Mouse (Mus musculus): Measurements from ENCODE around the gene Auts2. TPM values are rescaled to one million over a fixed set of nuclear protein-coding genes. Genes with fewer than 3 reads are reported as not detected.

Gene Auts2
- polyA plus RNA-seq, 1 experiment from 2014 or later: 30.4 TPM

DNA sequence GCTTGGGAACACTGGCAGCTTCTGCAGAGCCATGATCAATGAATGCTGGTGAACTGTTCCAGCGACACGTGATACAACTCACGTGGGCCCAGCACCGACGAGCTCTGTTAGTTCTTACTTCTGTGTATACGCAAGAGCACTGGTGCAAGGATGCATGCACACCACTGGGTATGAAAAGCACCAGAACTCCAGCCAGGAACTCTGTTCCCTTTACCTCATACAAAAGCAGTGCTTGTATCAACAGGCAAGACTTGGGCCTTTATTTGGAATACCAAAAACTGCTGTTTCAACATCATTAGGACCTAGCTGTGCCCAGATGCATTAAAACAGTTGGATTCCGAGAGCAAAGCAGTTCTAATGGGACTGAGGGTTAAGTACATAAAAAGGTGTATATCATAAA is 295.1 kb downstream of the Auts2 start:
- Histone ChIP-seq H3K4me3 (ENCODE audit: low read depth, low read length) (no peak overlapping the region), H3K9me3 (ENCODE audit: control insufficient read depth, low read length) (no peaks in the 10 kb centered on the region), H3K27me3 (replicated peaks; ENCODE audit: control insufficient read depth, insufficient read depth, low read length) (no peaks in the 10 kb centered on the region), H3K27ac (ENCODE audit: low read depth) (no peak overlapping the region), H3K4me1 (replicated peaks; ENCODE audit: control insufficient read depth, insufficient read depth, low read length) (no peaks in the 10 kb centered on the region), H3K36me3 (ENCODE audit: control insufficient read depth, insufficient read depth, low read length) (no peaks in the 10 kb centered on the region), H3K4me2 (ENCODE audit: low read length) (no peak overlapping the region), H3K9ac (ENCODE audit: low read length) (no peak overlapping the region)
- no peak for DNase-seq (ENCODE audit: low spot score)
- no peak for ATAC-seq (replicated peaks; ENCODE audit: low FRiP score, low TSS enrichment, low read depth)
- WGBS: 48% methylated on average over 7 of the region's 7 CpGs

DNA sequence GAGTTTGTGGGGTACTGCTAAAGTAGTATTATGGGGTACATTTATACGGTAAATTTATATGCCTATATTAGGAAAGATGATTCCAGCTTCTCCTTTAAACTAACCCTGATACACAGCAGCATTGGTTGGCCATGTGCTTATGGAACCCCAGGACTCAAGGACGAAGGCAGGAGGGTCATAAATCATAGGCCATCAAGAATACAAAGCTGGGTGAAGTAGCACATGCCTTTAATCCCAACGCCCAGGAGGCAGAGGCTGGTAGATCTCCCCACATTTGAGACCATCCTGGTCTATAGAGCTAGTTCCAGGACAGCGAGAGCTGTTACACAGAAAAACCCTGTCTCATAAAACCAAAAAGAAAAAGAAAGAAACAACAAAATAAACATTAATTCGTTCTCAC is 307.7 kb downstream of the Auts2 start:
- no peak for ATAC-seq (replicated peaks; ENCODE audit: low FRiP score, low TSS enrichment, low read depth)
- no peak overlapping the region for H3K4me3 ChIP-seq (ENCODE audit: low read depth, low read length)
- H3K27ac ChIP-seq (ENCODE audit: low read depth): no peak overlapping the region
- no peak overlapping the region for H3K4me2 ChIP-seq (ENCODE audit: low read length)
- peaks cover 11% of the 10 kb centered on the region for H3K4me1 ChIP-seq (replicated peaks; ENCODE audit: control insufficient read depth, insufficient read depth, low read length)
- no peaks in the 10 kb centered on the region for H3K9me3 ChIP-seq (ENCODE audit: control insufficient read depth, low read length)
- no peak overlapping the region for H3K9ac ChIP-seq (ENCODE audit: low read length)
- DNase-seq (ENCODE audit: low spot score): no peak
- 70% methylated on average over 5 of the region's 5 CpGs for WGBS
- H3K36me3 ChIP-seq (ENCODE audit: control insufficient read depth, insufficient read depth, low read length): no peaks in the 10 kb centered on the region
- H3K27me3 ChIP-seq (replicated peaks; ENCODE audit: control insufficient read depth, insufficient read depth, low read length): no peaks in the 10 kb centered on the region

DNA sequence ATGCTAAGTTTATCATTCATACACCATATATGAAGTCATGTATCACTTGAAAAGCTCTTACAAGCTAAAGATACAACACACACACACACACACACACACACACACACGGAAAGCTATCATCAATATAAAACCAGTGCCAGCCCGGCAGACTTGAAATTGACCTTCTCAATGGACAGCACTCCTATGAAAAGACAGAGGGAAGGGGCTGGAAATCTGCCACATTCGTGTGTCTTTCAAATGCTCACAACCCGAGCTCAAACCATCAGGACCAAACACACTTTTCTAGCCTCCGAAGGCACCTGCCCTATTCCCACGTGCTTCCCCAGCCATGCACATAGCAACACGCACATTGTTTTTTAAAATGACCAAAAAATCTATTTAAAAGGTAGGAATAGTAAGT is 308.7 kb downstream of the Auts2 start:
- Histone ChIP-seq H3K4me3 (ENCODE audit: low read depth, low read length) (no peak overlapping the region), H3K27me3 (replicated peaks; ENCODE audit: control insufficient read depth, insufficient read depth, low read length) (no peaks in the 10 kb centered on the region), H3K4me1 (replicated peaks; ENCODE audit: control insufficient read depth, insufficient read depth, low read length) (peaks cover 21% of the 10 kb centered on the region), H3K4me2 (ENCODE audit: low read length) (no peak overlapping the region), H3K9ac (ENCODE audit: low read length) (no peak overlapping the region), H3K36me3 (ENCODE audit: control insufficient read depth, insufficient read depth, low read length) (no peaks in the 10 kb centered on the region), H3K9me3 (ENCODE audit: control insufficient read depth, low read length) (no peaks in the 10 kb centered on the region), H3K27ac (ENCODE audit: low read depth) (no peak overlapping the region)
- no peak for DNase-seq (ENCODE audit: low spot score)
- ATAC-seq (replicated peaks; ENCODE audit: low FRiP score, low TSS enrichment, low read depth): no peak
- 75% methylated on average over 7 of the region's 7 CpGs for whole genome bisulfite sequencing

DNA sequence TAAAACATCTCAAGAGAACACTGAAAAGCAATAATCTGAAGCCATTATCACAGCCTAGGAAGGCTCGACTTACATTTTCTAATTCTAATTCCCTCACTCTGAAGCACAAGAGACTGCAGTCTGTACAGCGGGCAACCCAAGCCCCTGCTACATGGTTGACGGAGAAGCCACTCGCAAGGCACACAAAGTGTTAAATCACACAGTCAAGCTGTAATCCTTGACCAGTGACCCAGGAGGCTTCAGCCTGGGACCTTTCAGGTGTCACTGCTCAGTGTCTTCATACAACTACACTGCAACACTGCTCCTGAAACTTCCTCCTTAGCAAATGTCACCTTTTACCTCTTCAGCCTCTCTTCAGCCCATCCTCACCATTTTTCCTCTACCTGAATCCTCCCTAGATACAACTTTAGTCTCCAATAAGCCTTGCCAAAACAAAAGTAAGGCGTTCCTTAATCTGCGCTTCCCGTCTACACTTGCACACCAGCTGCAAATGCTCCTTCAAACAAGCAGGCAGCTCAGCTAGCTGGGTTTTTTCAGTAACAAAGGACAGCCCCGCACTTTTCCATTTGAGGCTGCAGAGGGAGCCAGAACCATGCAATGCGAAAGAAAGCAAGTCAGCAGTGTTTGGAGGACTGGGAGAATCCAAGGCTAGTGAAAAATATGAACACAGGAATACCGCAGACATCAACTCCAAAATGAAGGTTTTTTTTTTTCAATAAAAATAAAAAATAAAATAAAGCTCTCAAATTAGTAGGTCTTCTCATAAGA is 311.7 kb downstream of the Auts2 start:
- Histone ChIP-seq H3K4me1 (replicated peaks; ENCODE audit: control insufficient read depth, insufficient read depth, low read length) (peaks cover 26% of the 10 kb centered on the region), H3K27ac (ENCODE audit: low read depth) (no peak overlapping the region), H3K27me3 (replicated peaks; ENCODE audit: control insufficient read depth, insufficient read depth, low read length) (no peaks in the 10 kb centered on the region), H3K36me3 (ENCODE audit: control insufficient read depth, insufficient read depth, low read length) (no peaks in the 10 kb centered on the region), H3K4me2 (ENCODE audit: low read length) (no peak overlapping the region), H3K9ac (ENCODE audit: low read length) (no peak overlapping the region), H3K9me3 (ENCODE audit: control insufficient read depth, low read length) (no peaks in the 10 kb centered on the region), H3K4me3 (ENCODE audit: low read depth, low read length) (no peak overlapping the region)
- ATAC-seq (replicated peaks; ENCODE audit: low FRiP score, low TSS enrichment, low read depth): peak; percentile 65; the same call in 1 of the 2 replicates
- 34% methylated on average over 10 of the region's 10 CpGs for WGBS
- DNase-seq (ENCODE audit: low spot score): peak; percentile 79

DNA sequence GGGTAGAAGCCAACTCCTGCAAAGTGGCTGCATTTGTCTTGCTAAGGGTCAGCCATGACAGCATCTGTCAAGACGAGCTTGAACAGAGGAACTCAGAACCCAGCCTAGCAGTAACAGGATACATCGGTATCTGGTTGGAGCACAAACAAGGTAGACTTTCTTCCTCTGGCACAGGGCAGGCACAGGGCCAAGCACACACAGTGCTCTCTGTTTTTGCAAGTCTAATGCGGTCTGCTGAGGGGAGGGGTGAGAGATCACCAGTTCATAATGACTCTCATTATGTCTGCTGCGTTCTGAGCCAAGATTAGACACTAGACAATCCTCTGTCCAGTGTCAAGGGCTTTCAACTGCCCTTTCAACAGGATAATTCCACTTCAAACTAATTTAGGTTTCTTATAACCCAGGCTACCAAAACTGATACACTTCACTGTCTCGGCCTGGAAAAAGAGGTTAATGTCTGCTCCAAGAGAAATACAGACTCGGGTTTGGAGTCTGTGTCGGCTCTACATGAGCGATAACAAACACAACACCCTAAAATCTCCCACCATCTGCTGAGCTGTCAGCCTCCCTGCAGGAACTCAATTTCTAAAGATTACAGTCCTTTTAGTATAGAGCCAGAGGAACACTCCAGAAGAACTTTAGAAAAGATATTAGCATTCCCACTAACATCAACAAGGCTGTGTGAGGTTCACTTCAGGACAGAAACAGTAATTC is 313.3 kb downstream of the Auts2 start:
- no peak overlapping the region for H3K27ac ChIP-seq (ENCODE audit: low read depth)
- H3K27me3 ChIP-seq (replicated peaks; ENCODE audit: control insufficient read depth, insufficient read depth, low read length): no peaks in the 10 kb centered on the region
- no peak overlapping the region for H3K9ac ChIP-seq (ENCODE audit: low read length)
- DNase-seq (ENCODE audit: low spot score) (peak; percentile 62), ATAC-seq (replicated peaks; ENCODE audit: low FRiP score, low TSS enrichment, low read depth) (peak; percentile 55)
- no peak overlapping the region for H3K4me3 ChIP-seq (ENCODE audit: low read depth, low read length)
- H3K4me1 ChIP-seq (replicated peaks; ENCODE audit: control insufficient read depth, insufficient read depth, low read length): peaks cover 26% of the 10 kb centered on the region
- H3K9me3 ChIP-seq (ENCODE audit: control insufficient read depth, low read length): no peaks in the 10 kb centered on the region
- H3K4me2 ChIP-seq (ENCODE audit: low read length): no peak overlapping the region
- no peaks in the 10 kb centered on the region for H3K36me3 ChIP-seq (ENCODE audit: control insufficient read depth, insufficient read depth, low read length)
- WGBS: 24% methylated on average over 8 of the region's 8 CpGs

DNA sequence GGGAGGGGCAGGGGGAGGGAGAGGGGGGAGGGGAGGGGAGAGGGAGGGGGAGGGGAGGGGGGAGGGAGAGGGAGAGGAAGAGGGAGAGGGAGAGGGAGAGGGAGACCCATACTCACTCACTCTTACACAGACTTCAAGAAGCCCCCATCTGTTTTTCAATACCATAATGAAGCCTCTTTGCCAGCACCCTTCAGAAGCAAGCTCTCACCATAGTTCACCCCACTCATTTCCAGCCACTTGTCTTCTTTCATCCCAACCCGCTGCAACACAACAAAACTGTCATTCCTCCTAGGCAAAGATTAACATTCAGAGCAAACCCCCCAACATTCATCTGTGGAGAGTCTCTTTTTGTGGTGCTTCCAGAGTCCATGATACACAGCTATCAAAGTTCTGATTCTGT is 314.1 kb downstream of the Auts2 start:
- H3K27ac ChIP-seq (ENCODE audit: low read depth): no peak overlapping the region
- WGBS: 31% methylated on average over 1 of the region's 1 CpGs

DNA sequence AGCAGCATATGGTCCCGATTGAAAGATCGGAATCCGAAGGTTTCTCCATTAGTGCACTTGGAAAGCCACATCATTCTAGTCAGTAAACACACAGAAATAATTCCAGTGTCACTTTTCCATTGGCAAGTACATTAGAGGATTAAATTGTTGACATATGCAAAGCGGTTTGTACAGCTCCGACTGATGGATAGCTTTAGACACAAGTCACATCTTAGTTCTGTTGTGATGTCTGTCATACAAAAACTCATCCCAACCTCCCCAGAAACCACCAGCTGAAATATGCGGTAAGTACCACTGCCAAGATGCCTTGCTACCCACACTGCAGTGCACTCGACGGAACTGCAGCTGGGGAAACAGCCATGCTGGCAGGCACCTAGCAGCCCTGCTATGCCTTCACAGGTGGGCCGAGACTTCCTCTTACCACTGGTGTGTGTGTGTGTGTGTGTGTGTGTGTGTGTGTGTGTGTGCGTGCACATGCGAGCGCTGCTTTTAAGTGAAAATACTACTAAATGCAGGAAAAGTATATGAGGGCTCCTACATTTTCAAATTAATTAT is 322.7 kb downstream of the Auts2 start:
- no peaks in the 10 kb centered on the region for H3K27me3 ChIP-seq (replicated peaks; ENCODE audit: control insufficient read depth, insufficient read depth, low read length)
- no peak overlapping the region for H3K27ac ChIP-seq (ENCODE audit: low read depth)
- WGBS: 87% methylated on average over 12 of the region's 12 CpGs
- H3K9me3 ChIP-seq (ENCODE audit: control insufficient read depth, low read length): no peaks in the 10 kb centered on the region
- ATAC-seq (replicated peaks; ENCODE audit: low FRiP score, low TSS enrichment, low read depth) (no peak), DNase-seq (ENCODE audit: low spot score) (no peak)
- no peak overlapping the region for H3K9ac ChIP-seq (ENCODE audit: low read length)
- H3K4me3 ChIP-seq (ENCODE audit: low read depth, low read length): no peak overlapping the region
- no peaks in the 10 kb centered on the region for H3K4me1 ChIP-seq (replicated peaks; ENCODE audit: control insufficient read depth, insufficient read depth, low read length)
- no peaks in the 10 kb centered on the region for H3K36me3 ChIP-seq (ENCODE audit: control insufficient read depth, insufficient read depth, low read length)
- H3K4me2 ChIP-seq (ENCODE audit: low read length): no peak overlapping the region

More for the DNA sequence above, 314.1 kb downstream of the Auts2 start:
- no peaks in the 10 kb centered on the region for H3K27me3 ChIP-seq (replicated peaks; ENCODE audit: control insufficient read depth, insufficient read depth, low read length)
- no peak overlapping the region for H3K4me3 ChIP-seq (ENCODE audit: low read depth, low read length)
- H3K4me1 ChIP-seq (replicated peaks; ENCODE audit: control insufficient read depth, insufficient read depth, low read length): peaks cover 26% of the 10 kb centered on the region
- no peaks in the 10 kb centered on the region for H3K9me3 ChIP-seq (ENCODE audit: control insufficient read depth, low read length)
- ATAC-seq (replicated peaks; ENCODE audit: low FRiP score, low TSS enrichment, low read depth): no peak
- H3K36me3 ChIP-seq (ENCODE audit: control insufficient read depth, insufficient read depth, low read length): no peaks in the 10 kb centered on the region
- no peak overlapping the region for H3K4me2 ChIP-seq (ENCODE audit: low read length)
- H3K9ac ChIP-seq (ENCODE audit: low read length): no peak overlapping the region
- peak; percentile 54 for DNase-seq (ENCODE audit: low spot score)

DNA sequence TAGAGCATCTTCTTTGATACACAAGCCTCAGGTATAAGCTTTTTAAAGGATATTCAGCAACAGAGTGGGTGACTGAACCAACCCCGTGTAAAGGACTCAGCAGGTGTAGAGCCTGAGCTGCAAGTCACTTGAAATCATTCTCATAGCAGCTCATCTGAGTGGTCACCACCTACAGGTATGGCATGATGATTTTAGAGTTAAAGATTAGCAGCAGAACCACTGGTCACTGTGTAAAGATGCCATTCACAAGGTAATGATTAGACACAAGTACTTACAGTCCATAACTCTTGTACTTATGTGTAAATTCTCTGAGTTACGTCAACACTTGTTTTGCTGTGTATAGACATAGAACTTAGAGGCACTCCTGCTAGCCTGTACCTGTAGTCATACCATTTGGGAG is 327.0 kb downstream of the Auts2 start:
- 93% methylated on average over 2 of the region's 2 CpGs for WGBS
- no peak overlapping the region for H3K4me2 ChIP-seq (ENCODE audit: low read length)
- no peak overlapping the region for H3K4me3 ChIP-seq (ENCODE audit: low read depth, low read length)
- no peaks in the 10 kb centered on the region for H3K9me3 ChIP-seq (ENCODE audit: control insufficient read depth, low read length)
- ATAC-seq (replicated peaks; ENCODE audit: low FRiP score, low TSS enrichment, low read depth) (no peak), DNase-seq (ENCODE audit: low spot score) (no peak)
- no peaks in the 10 kb centered on the region for H3K27me3 ChIP-seq (replicated peaks; ENCODE audit: control insufficient read depth, insufficient read depth, low read length)
- H3K36me3 ChIP-seq (ENCODE audit: control insufficient read depth, insufficient read depth, low read length): no peaks in the 10 kb centered on the region
- no peak overlapping the region for H3K27ac ChIP-seq (ENCODE audit: low read depth)
- H3K9ac ChIP-seq (ENCODE audit: low read length): no peak overlapping the region
- H3K4me1 ChIP-seq (replicated peaks; ENCODE audit: control insufficient read depth, insufficient read depth, low read length): no peaks in the 10 kb centered on the region
